Mouse (Mus musculus) layer of hippocampus, postnatal 14 days (tissue): Measurements from ENCODE around the gene Sptssb. TPM values are rescaled to one million over a fixed set of nuclear protein-coding genes. Genes with fewer than 3 reads are reported as not detected.

Experiments used
- DNase-seq, 2 experiments: peaks; one replicate each; pipeline ENCODE4 v3.0.0; 2021 to 2022; ENCODE audit warnings: low spot score in 2 of 2, mixed read lengths in 1 of 2
- long read RNA-seq, 2 experiments: library from polyadenylated mRNA; stranded (forward); transcript quantifications; one replicate each; pipeline ENCODE4 v2.0.0; 2021
- total RNA-seq, 2 experiments: library from RNA; stranded (reverse); gene quantifications; 2 replicates each; pipeline ENCODE4 v1.2.3; 2021

Sptssb gene
- total RNA-seq = 1 to 10 TPM; 2.4 to 2.9 TPM
- long read RNA-seq, experiment 1, partial matches to known transcripts = 1 of 3 reads
- long read RNA-seq, experiment 1, other reads (novel, unspliced or antisense) = 0 of 3 reads
- long read RNA-seq, experiment 2, transcript Sptssb-201 (3 exons, 1,795 nt) = major isoform, 6 of 7 reads
- long read RNA-seq, experiment 2, partial matches to known transcripts = 0 of 7 reads
- long read RNA-seq, experiment 2, other reads (novel, unspliced or antisense) = 0 of 7 reads

DNA sequence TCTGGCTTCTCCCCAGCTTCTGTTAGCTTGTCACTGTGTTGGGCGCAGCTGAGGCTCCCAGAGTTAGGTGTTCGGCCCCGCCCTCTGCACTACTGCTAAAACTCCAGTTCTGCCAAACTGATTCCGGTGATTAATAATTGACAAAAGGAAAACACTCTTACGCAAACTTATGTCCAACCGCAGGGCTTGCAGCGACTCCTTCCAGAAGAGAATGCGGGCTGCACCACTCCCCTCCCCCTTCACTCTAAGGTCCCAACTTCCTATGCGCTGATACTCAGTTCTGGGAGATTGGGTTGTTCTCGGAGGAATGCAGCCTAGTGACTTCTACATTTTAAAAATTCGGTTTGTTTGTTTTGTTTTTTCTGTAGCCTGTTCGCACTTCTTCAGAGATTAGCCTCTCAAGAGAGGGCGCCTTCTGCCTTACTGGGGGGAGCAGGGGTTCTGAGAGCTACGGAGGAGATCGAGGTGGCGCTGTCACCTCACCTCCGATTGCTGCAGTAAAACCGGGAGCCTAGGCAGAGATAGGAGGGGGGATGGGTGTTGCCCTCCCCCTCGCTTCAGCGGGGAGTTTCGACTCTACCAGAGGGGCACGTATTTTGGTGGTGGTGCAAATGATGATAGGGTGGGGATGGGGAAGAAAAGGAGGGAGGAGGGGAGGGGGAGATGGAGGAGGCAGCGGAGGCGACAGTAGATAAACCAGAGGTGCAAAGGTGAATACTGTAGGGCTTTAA, at the start of gene Sptssb:
TSS of gene Sptssb (minus strand) at position 83 of the 731 bp plus-strand sequence.
- peak; percentile 26 to 30 for DNase-seq

DNA sequence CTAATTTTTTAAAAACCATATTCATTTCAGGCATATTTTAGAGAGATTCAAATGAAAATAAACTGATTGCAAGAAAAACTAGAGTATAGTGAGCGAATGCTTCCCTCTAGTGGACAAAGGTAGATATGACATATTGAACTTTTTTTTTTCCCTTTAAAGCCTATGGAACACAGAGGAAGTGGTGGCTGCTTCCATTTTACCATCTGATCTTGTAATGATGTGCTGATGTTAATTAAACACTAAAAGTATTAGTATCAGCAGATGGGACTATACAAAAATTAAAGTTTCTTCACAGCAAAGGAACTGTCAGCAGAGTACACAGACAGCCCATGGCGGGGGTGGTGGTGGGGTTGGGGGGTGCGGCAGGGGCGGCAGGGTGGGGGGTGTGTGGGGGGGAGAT, 48.3 kb upstream of the Sptssb start:
- DNase-seq = peak in 1 of 2 experiments; percentile 29

- no peak for DNase-seq
Observed at GRCm38 (mm10) chr3:69907564-69907963, 47.8 kb upstream of the Sptssb start.

- peak in 1 of 2 experiments; percentile 25 for DNase-seq
Observed at GRCm38 (mm10) chr3:69902787-69903477, 43.2 kb upstream of the Sptssb start.

GRCm38 (mm10) chr3:69902382-69902781, 42.6 kb upstream of the Sptssb start:
- no peak for DNase-seq

DNA sequence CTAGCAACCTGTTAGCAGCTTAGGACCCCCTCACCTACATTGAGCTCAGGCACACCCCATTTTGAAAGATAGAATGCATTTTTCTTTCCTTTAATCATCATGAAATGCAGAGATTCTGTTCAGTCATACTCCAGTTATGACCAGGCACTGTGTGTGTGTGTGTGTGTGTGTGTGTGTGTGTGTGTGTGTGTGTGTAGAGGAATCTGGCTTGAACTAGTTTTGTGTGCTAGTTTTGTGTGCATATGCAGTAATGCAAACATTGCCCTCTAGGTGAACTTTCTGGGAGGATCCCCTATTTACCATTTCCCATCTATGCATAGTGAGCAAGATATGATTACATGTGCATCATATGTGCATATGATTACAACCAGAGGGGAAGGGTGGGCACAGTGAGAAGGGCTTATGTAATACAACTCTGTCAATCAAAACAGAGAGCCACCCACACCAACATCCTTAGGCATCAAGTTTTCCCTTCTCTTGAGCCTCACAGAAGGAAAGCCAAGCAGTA, 42.2 kb upstream of the Sptssb start:
- DNase-seq = no peak

DNA sequence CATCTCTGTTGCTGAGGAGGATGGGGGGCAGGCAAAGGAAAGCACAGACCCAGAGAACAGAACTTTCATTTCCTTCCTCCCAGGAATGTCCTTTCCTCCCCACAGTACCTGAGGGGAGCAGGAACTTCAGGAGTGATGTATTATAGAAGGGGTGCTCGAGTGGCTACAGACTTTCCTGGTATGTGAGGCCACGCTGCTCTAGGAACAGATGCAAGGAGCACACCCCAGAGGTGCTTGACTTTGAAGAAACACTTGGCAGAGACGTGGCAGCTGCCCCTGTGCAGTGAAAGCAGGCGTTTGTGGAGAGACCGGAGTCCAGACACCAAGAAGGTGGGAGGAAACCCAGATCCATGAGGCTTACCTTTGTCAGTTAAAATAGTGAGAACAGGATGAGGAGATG, 40.6 kb upstream of the Sptssb start:
- no peak for DNase-seq

- DNase-seq = peak in 1 of 2 experiments; percentile 74
Observed at GRCm38 (mm10) chr3:69897917-69898594, 38.3 kb upstream of the Sptssb start.

- no peak for DNase-seq
Observed at GRCm38 (mm10) chr3:69895516-69895915, 35.8 kb upstream of the Sptssb start.

DNA sequence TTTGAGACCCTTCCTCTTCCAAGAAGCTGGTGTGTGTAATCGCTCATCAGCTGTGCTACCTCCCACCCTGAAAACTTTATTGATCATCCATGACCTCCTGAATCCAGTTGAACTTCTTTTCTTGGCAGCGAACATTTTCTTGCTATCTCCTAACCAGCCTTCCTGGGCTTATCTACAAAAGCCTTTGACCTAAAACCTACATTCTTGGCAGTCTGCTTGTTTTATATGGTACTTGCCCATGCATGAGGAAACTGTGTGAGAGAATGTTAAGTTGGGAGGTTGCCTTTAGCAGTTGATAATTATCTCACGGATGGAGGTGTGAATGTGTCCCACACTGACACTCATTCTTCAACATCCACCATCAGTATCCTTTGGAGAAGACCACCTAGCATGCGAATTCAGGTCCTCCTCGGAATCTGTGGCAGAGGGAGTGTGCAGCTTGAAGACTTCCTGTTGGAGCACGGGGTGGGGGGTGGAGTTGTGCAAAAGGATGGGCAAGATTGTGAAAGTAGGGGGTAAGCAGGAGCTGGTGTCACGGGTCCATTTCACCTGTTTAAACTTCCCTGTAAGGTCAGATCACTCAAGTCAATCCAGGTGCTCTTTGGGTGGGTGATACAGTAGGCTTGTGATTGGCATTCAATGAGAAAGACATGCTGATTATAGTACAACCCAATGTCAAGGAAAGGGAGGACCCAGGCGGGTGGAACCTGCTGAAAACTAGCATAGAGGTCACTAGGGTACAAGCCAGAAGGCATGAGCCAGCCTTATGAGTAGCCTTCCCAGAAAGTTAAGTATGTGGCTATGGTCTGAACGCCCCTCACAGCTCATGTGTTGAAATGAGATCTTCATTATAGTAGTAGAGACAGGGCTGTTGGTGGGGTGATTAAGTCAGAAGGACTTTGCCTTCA, 32.7 kb upstream of the Sptssb start:
- DNase-seq = no peak

- no peak for DNase-seq
Observed at GRCm38 (mm10) chr3:69885866-69886265, 26.1 kb upstream of the Sptssb start.

DNA sequence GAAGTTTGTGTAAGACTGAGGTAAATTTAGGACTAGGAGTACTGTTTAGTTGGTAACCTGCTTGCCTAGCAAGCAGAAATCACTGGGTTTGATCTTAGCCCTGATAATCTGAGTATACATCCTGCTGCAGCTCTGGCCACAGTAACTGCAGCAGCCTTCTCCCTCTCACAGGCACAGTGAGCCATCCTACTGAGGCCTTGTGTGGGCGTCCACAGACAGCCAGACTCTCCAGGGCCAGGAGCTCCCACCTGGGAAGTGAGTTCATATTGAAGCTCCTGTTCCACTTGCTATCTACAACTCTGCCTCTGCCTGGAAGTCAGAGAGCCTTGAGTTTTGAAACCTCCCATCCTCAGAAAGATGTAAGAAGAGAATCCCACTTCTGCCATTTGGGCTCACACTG, 24.0 kb upstream of the Sptssb start:
- DNase-seq = no peak

GRCm38 (mm10) chr3:69877538-69877937, 17.8 kb upstream of the Sptssb start:
- no peak for DNase-seq

GRCm38 (mm10) chr3:69874721-69875120, 15.0 kb upstream of the Sptssb start:
- DNase-seq = no peak

DNA sequence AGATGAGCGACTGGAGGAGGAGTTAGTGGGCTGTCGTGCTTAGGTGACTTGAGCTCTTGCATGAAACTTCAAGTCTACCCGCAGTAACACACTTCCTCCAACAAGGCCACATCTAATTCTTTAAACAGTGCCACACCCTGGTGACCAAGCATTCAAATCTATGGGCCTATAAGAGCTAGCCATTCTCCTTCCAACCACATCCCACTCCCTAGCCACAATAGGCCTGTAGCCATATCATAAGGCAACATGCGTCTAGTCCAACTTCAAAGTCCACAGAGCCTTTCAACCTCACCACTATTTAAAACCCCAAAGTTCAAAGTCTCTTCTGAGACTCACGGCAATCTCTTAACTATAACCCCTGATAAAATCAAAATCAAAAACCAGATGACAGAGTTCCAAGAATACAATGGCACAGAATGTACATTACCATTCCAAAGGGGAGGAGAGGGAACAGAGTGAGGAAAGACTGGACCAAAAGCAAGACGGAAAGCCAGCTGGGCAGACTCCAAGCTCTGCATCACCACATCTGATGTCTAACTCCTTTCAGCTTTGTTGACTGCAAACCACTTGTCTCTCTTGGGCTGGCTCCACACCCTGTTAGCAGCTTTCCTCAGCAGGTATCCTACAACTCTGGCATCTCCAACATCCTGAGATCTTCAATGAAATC, 13.1 kb upstream of the Sptssb start:
- DNase-seq = peak in 1 of 2 experiments; percentile 5

DNA sequence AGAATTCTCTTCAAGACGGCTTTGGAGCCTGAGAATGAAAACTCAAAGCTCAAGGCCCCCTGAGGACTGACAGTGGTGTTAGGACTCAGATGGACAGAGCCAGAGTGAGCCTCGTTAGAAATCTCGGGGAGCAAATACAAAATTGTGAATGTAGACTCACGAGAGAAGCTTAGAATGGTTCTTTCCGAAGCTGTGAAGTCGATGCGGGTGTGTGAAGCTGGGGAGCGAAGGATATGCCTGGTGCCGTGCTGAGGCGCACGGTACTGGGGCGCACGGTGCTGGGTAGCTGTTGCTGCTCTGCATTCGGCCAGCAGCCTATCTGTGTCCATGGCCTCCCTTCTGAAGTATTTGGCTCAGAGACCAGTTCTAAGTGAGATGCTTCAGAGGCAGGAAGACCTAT, 11.4 kb upstream of the Sptssb start:
- DNase-seq = no peak

- DNase-seq = no peak
Observed at GRCm38 (mm10) chr3:69869702-69870101, 10.0 kb upstream of the Sptssb start.

DNA sequence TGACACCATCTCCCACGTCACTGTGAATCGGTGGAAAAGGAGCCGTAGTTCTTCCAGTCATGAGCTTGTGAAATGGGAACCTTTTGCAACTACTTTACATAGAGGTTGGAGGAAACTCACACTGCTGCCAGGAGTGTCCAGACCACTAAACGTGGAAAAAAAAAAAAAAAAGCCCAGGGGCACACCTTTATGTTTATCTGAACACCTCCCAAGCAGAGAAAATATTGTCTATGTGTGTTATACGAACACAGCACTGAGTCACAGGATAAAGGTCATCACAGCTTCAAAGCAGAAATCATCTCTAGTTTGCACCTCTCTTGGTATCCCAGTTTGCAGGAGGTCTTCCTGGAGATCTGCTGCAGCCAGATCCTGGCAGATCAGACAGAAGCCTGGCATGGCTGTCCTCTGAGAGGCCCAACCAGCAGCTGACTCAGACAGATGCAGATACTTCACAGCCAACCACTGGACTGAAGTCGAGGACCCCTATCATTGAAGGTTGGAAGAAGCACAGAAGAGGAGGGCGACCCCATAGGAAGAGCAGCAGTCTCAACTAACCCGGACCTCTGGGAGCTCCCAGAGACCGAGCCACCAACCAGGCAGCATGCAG, 2.2 kb upstream of the Sptssb start:
- DNase-seq = peak in 1 of 2 experiments; percentile 1
